Mouse (Mus musculus) forebrain, embryonic 13.5 days (tissue): ENCODE measurements at regions not wholly inside any gene's neighbourhood (a gene's known extent, or its start where the extent isn't known, plus 50 kb on each side); places are given as distances from the start of the nearest gene placed in this dataset.

Experiments used
- ATAC-seq: fragments of 200-750 bp; cut with Nextera tagmentation; 2 replicates; pipeline ENCODE4 v1.8.0; 2017
- H3K27ac ChIP-seq: fragments of 300-500 bp; sonication (generic); 2 replicates; pipeline ENCODE4 v1.5.1; 2015; ENCODE audit warnings: inconsistent platforms, mild to moderate bottlenecking, moderate library complexity
- H3K27me3 ChIP-seq: fragments of 300-500 bp; sonication (generic); 2 replicates; pipeline ENCODE4 v1.6.1; 2015; ENCODE audit warnings: mild to moderate bottlenecking, inconsistent platforms
- H3K36me3 ChIP-seq: fragments of 300-500 bp; sonication (generic); 2 replicates; pipeline ENCODE4 v1.6.1; 2015; ENCODE audit warnings: mild to moderate bottlenecking, inconsistent platforms; ENCODE audit not compliant: poor library complexity, severe bottlenecking
- H3K4me1 ChIP-seq: fragments of 300-500 bp; sonication (generic); 2 replicates; pipeline ENCODE4 v1.6.1; 2015; ENCODE audit warnings: inconsistent platforms
- H3K4me2 ChIP-seq: fragments of 300-500 bp; sonication (generic); 2 replicates; pipeline ENCODE4 v1.6.1; 2015; ENCODE audit warnings: inconsistent platforms, mild to moderate bottlenecking, moderate library complexity
- H3K4me3 ChIP-seq: fragments of 300-500 bp; sonication (generic); 2 replicates; pipeline ENCODE4 v1.5.1; 2015; ENCODE audit warnings: mild to moderate bottlenecking, inconsistent platforms
- H3K9ac ChIP-seq: fragments of 300-500 bp; sonication (generic); 2 replicates; pipeline ENCODE4 v1.6.1; 2015; ENCODE audit warnings: mild to moderate bottlenecking, inconsistent platforms
- H3K9me3 ChIP-seq: fragments of 300-500 bp; sonication (generic); replicated peaks from 2 replicates; pipeline ENCODE4 v1.6.1; 2016; ENCODE audit warnings: inconsistent platforms
- WGBS: fragments of 180-500 bp; shearing (Covaris S2); methylation state at CpG from one replicate; pipeline ENCODE4 v1.1.7; 2015; 5-methylcytosine and 5-hydroxymethylcytosine counted together

DNA sequence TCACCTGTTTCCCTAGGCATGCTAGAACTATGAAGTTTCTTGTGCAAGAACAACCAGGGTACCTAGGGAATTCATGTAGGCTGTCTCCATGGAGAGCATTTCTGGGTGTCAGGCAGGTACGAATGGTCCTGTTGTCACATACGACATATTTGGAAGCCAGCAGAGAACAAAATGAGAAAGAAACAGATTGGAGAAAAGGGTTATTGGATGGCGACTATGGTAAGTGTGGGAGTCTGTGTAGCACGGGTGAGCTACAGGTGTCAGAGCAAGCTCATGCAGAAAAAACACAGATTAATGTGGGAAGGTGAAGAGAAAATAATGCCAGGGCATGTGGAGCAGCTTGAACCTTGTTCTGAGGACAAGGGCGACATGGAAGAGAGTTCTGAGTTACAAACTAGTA lies 171.8 kb upstream of the Gcfc2 start:
- no peak overlapping the region for H3K4me2 ChIP-seq
- no peak for ATAC-seq
- H3K9ac ChIP-seq = no peak overlapping the region
- no peak overlapping the region for H3K4me3 ChIP-seq
- WGBS = 90% methylated on average over 5 of the region's 5 CpGs
- H3K27me3 ChIP-seq = no peaks in the 10 kb centered on the region
- no peaks in the 10 kb centered on the region for H3K9me3 ChIP-seq
- H3K36me3 ChIP-seq = no peaks in the 10 kb centered on the region
- no peak overlapping the region for H3K27ac ChIP-seq
- H3K4me1 ChIP-seq = no peaks in the 10 kb centered on the region

DNA sequence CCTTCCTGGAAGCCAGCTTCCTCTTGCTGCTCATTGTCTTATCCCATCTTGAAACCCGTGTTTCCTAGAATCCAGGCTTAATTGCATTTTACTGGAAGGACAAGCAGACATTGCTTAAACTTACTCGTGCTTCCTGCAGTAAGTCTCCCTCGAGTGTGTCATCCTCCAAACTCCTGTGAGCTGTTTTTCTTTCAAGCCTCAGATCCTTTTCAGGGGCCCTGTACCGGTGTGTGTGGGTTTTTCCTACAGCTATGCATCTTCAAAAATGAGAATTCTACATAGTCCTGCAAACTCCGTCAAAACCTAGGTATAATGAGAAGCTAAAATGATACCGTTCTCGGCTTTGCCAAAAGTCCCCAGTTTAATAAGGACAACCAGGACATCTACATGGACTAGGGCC lies 167.2 kb upstream of the Gcfc2 start:
- H3K27ac ChIP-seq = no peak overlapping the region
- no peak for ATAC-seq
- no peaks in the 10 kb centered on the region for H3K36me3 ChIP-seq
- H3K9me3 ChIP-seq = no peaks in the 10 kb centered on the region
- no peak overlapping the region for H3K9ac ChIP-seq
- no peak overlapping the region for H3K4me2 ChIP-seq
- H3K4me1 ChIP-seq = 0 out of 2 replicates have a peak, but pooled peaks cover 5% of the 10 kb centered on the region
- 84% methylated on average over 7 of the region's 7 CpGs for WGBS
- H3K27me3 ChIP-seq = no peaks in the 10 kb centered on the region
- no peak overlapping the region for H3K4me3 ChIP-seq

DNA sequence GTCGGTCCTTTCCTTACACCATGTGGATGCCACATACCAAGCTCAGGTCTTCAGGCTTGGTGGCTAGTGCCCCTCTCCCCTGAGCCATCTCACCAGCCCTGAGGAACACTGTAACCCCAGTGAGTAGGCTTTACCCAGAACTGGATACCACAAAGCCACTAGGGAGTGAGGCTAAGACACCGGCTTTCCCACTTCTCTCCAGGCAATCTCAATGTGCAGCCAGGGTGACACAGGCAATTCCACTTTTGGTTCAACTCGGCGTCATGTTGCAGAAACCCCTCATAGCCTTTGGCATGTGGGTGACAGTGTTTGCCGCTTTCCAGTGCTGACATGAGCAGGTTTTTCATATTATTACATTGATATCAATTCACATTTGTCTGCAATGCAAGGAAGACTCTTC lies 164.6 kb upstream of the Gcfc2 start:
- no peak for ATAC-seq
- H3K4me1 ChIP-seq = 0 out of 2 replicates have a peak, but pooled peaks cover 5% of the 10 kb centered on the region
- H3K9ac ChIP-seq = no peak overlapping the region
- no peaks in the 10 kb centered on the region for H3K27me3 ChIP-seq
- no peaks in the 10 kb centered on the region for H3K36me3 ChIP-seq
- no peaks in the 10 kb centered on the region for H3K9me3 ChIP-seq
- 93% methylated on average over 5 of the region's 5 CpGs for WGBS
- H3K4me2 ChIP-seq = no peak overlapping the region
- H3K27ac ChIP-seq = no peak overlapping the region
- no peak overlapping the region for H3K4me3 ChIP-seq

DNA sequence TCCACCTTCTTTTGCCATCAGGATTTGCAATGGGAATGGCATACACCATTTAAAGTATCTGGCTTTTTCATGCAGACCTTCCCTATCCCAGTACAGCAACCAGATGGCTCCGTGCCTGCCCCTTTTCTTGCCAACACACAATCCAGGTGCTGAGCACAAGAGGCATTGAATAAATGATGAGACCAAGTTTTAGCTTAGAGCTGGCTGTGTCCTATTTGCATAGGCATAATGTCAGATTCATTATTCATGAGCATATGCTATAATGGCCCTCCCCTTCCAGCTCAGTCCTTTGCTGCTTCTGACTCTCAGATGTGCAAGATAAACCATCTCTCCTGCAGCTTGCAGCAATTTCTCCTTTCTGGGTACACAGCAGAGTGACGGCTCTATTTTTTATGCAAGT lies 163.3 kb upstream of the Gcfc2 start:
- peak; percentile 95 for ATAC-seq
- no peaks in the 10 kb centered on the region for H3K9me3 ChIP-seq
- no peak overlapping the region for H3K4me2 ChIP-seq
- 65% methylated on average over 2 of the region's 2 CpGs for WGBS
- no peak overlapping the region for H3K27ac ChIP-seq
- no peak overlapping the region for H3K4me3 ChIP-seq
- H3K4me1 ChIP-seq = 0 out of 2 replicates have a peak, but pooled peaks cover 5% of the 10 kb centered on the region
- H3K9ac ChIP-seq = no peak overlapping the region
- H3K27me3 ChIP-seq = no peaks in the 10 kb centered on the region
- no peaks in the 10 kb centered on the region for H3K36me3 ChIP-seq

DNA sequence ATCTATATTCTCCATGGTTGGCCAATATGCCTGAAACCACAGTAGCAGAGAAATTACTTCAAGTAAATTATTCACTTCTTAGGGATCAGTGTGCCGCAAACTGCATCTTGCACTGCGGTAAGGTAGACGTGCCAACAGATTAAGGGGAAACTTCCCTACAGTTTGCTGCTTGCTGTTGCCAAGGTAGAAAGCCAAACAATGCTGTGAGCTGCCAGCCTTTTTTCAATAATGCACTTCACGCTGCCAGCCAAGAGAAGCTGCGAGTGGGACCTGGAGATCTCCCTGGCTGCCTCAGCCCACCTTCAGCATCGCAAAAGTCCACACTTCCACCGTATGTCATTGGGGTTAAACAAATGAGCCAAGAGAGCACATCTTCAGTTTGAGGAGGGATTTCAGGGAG lies 157.6 kb upstream of the Gcfc2 start:
- WGBS = 85% methylated on average over 7 of the region's 7 CpGs
- Histone ChIP-seq H3K4me3 (no peak overlapping the region), H3K9me3 (no peaks in the 10 kb centered on the region), H3K27ac (no peak overlapping the region), H3K4me2 (no peak overlapping the region), H3K27me3 (no peaks in the 10 kb centered on the region), H3K9ac (no peak overlapping the region), H3K4me1 (0 out of 2 replicates have a peak, but pooled peaks cover 5% of the 10 kb centered on the region), H3K36me3 (no peaks in the 10 kb centered on the region)
- ATAC-seq = no peak

DNA sequence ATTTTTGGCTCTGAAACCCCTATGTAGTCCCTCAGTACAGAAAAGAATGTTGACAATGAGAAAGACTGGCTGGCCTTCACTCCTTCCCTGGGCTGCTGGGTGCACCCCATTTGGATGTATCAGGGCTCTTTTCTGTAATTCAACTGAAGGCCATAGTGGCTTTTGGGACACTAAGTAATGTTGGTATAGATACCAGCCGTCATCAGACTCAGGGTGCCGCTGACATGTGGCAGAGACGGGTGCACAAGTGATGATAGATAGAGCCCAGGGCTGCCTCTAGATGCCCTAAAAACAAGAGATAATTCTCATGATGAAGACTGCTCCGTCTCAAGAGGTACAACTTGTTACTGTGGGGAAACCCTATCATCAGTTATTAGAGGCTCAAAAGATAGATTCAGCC lies 156.7 kb upstream of the Gcfc2 start:
- Histone ChIP-seq H3K27me3 (no peaks in the 10 kb centered on the region), H3K4me3 (no peak overlapping the region), H3K4me1 (0 out of 2 replicates have a peak, but pooled peaks cover 5% of the 10 kb centered on the region), H3K9ac (no peak overlapping the region), H3K4me2 (no peak overlapping the region), H3K36me3 (no peaks in the 10 kb centered on the region), H3K27ac (no peak overlapping the region), H3K9me3 (no peaks in the 10 kb centered on the region)
- WGBS = 93% methylated on average over 4 of the region's 4 CpGs
- no peak for ATAC-seq

DNA sequence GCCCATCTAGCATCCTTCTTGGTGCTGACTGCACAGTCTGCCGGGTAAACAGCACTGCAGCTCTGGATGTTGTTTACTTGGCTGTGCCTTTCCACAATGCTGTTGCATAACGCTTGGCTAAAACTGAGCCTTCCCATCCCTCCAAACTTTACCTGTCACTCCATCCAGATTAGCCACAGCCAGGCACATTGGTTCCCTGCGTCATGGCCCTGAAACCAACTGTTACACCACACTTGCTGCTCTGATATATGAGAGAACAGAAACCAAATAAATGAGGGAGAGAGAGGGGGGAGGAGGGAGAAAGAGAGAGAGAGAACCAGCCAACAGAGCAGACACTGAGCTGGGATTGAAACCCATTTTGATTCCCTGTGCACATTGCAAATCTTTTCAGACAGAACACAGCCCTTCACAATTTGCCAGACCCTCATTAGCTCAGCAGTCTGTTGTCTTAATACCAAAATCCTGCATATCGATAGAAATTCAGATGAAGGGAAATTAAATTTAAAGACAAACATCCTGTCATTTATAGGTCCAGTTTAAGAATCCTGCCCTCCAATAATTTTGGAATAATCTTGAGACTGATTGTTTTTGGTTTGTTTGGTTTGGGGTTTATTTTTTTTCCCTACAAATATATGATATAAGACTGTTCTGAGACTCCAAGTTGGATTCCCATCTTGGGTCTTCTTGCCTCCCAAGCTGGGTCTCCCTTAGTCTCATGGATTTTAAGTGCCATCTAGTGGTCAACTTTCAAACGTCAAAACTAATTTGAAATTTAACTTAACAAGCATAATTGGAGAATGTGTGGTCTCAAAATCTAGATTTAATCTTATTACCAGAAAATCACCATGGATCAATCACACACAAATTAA lies 154.6 kb upstream of the Gcfc2 start:
- peak; percentile 81 for ATAC-seq
- H3K27me3 ChIP-seq = no peaks in the 10 kb centered on the region
- no peaks in the 10 kb centered on the region for H3K9me3 ChIP-seq
- H3K4me2 ChIP-seq = no peak overlapping the region
- H3K4me3 ChIP-seq = no peak overlapping the region
- no peaks in the 10 kb centered on the region for H3K36me3 ChIP-seq
- no peak overlapping the region for H3K27ac ChIP-seq
- 59% methylated on average over 5 of the region's 5 CpGs for WGBS
- H3K9ac ChIP-seq = no peak overlapping the region
- H3K4me1 ChIP-seq = 0 out of 2 replicates have a peak, but pooled peaks cover 5% of the 10 kb centered on the region

DNA sequence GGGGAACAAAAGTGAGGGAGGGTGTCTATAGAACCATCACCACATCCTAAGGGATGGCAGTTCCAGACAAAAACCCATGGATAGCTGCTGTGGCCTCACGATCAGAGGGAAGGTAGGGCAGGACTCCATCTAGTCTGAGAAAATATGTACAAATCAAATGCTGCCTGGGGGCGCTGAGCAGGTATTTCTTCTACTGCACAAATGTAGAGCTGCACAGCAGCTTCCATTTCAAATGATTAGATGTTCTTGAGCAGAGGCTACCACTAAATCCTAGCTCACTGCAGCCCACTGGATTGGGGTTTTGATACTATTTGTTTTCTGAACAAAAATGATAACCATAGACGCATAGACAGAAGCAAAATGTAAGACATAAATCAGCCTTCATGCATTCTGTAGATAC lies 153.2 kb upstream of the Gcfc2 start:
- 82% methylated on average over 3 of the region's 3 CpGs for WGBS
- H3K27ac ChIP-seq = no peak overlapping the region

DNA sequence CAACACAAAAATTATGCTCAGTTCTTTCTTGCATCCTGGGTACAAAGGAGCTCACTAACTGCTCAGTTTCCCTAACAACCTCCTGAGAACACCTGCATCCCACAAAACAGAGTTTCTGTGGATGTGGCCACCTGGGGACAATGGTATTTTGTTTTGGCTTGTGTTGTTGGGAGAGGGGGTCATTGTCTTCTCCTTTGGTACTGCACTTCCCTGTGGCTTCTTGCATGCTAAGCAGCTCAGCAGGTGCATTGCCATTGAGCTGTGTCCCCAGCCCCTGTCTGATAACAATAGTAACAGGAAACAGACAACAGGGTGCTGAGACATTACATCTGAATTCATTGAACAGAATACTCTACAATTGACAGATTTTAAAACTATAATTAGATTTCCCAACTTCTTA lies 151.6 kb upstream of the Gcfc2 start:
- Histone ChIP-seq H3K4me1 (0 out of 2 replicates have a peak, but pooled peaks cover 5% of the 10 kb centered on the region), H3K36me3 (no peaks in the 10 kb centered on the region), H3K4me3 (no peak overlapping the region), H3K27ac (no peak overlapping the region), H3K9me3 (no peaks in the 10 kb centered on the region), H3K27me3 (no peaks in the 10 kb centered on the region), H3K4me2 (no peak overlapping the region), H3K9ac (no peak overlapping the region)
- ATAC-seq = no peak

More for the DNA sequence above, 153.2 kb upstream of the Gcfc2 start:
- no peaks in the 10 kb centered on the region for H3K9me3 ChIP-seq
- no peaks in the 10 kb centered on the region for H3K36me3 ChIP-seq
- no peak overlapping the region for H3K4me3 ChIP-seq
- no peak overlapping the region for H3K4me2 ChIP-seq
- H3K9ac ChIP-seq = no peak overlapping the region
- no peak for ATAC-seq
- H3K4me1 ChIP-seq = 0 out of 2 replicates have a peak, but pooled peaks cover 5% of the 10 kb centered on the region
- no peaks in the 10 kb centered on the region for H3K27me3 ChIP-seq

DNA sequence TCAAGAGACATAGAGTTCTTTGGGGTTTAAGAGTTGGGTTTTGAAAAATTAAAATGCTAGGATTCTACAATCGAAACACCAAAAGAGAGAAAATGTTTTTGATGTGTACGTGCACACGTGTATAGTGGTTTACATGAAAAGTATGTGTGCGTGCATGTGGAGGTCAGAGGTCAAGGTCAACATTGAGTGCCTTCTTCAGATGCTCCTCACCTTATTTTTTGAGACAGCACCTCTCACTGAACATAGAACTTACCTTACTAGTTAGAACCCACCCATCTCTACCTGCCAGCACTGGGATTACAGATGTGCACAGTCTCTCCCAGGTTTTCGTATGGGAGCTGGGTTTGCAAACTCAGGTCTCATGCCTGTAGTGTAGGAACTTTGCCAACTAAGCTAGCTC lies 141.3 kb upstream of the Gcfc2 start:
- 92% methylated on average over 5 of the region's 5 CpGs for WGBS
- Histone ChIP-seq H3K27ac (no peak overlapping the region), H3K4me2 (no peak overlapping the region), H3K9ac (no peak overlapping the region), H3K27me3 (no peaks in the 10 kb centered on the region), H3K36me3 (no peaks in the 10 kb centered on the region), H3K4me3 (no peak overlapping the region), H3K4me1 (peaks cover 4% of the 10 kb centered on the region; the same call in 1 of the 2 replicates), H3K9me3 (no peaks in the 10 kb centered on the region)
- ATAC-seq = no peak

DNA sequence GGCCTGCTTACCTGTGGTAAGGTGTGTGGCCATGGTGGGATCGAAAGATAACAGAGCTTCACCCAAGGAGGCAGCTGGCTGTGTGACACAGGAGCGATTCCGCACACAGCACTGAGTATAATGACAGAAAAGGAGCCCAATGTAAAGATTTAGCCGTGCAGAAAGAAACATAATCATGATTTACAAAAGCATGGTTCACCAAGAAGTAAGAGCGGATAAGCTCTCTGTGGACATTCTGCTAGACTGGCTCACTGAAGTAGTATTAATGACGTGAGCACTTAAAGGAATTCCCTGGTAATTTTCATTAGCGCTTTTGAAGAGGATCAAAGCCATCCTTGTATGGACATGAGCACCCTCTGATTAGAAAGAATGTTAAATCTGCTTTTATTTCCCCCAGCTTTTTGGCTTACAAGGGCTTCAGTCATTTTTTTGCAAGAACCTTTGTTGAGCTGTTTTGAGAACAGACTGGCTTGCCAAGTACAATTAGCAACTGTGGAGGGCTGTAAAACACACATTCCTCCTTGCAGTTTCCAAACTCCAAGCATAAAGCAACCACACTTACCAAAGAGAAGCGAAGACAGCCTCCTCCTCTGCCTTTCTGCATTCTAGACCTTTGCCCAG lies 140.5 kb upstream of the Gcfc2 start:
- Histone ChIP-seq H3K4me1 (peaks cover 4% of the 10 kb centered on the region; the same call in 1 of the 2 replicates), H3K9me3 (no peaks in the 10 kb centered on the region), H3K9ac (no peak overlapping the region), H3K27ac (no peak overlapping the region), H3K36me3 (no peaks in the 10 kb centered on the region), H3K4me2 (no peak overlapping the region), H3K4me3 (no peak overlapping the region), H3K27me3 (no peaks in the 10 kb centered on the region)
- WGBS = 24% methylated on average over 8 of the region's 8 CpGs
- peak; percentile 48; the same call in 1 of the 2 replicates for ATAC-seq

DNA sequence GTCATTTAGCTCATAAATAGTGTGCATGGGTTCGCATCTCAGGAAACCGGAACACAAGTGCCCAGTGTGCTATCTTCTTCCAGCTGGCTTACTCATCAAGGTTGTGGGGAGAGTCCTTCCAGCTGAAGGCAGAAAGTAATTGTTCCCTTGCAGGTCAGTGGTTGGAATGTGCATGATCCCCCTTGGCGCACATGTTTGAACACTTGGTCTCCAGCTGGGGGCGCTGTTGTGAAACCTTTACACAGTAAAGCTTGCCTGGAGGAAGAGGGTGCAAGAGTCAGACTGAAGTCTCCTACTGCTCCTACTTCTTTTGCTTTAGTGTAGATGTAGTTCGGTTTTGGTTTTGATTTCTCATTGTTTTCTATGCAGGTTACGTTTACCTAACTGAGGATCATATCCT lies 128.2 kb upstream of the Gcfc2 start:
- WGBS = 76% methylated on average over 6 of the region's 6 CpGs
- Histone ChIP-seq H3K4me3 (no peak overlapping the region), H3K27me3 (no peaks in the 10 kb centered on the region), H3K27ac (no peak overlapping the region), H3K4me2 (no peak overlapping the region), H3K9me3 (no peaks in the 10 kb centered on the region), H3K36me3 (no peaks in the 10 kb centered on the region), H3K9ac (no peak overlapping the region), H3K4me1 (no peaks in the 10 kb centered on the region)
- ATAC-seq = no peak
